Mouse (Mus musculus) olfactory bulb, adult 2 months (tissue): ENCODE data around the gene Sh3rf3.

Source experiments
- CTCF ChIP-seq: fragments of 200-500 bp; IDR thresholded peaks from 2 replicates; pipeline ENCODE4 v1.5.1; 2012; ENCODE audit warnings: low read depth, mild to moderate bottlenecking, low read length, moderate library complexity; ENCODE audit not compliant: insufficient read depth
- POLR2A ChIP-seq: fragments of 200-500 bp; IDR thresholded peaks from 2 replicates; pipeline ENCODE4 v1.6.1; 2012; ENCODE audit warnings: mild to moderate bottlenecking, low read depth, low read length, moderate library complexity; ENCODE audit not compliant: insufficient read depth

GRCm38 (mm10) chr10:58981674-58982329 is 168.6 kb downstream of the Sh3rf3 start:
- TF ChIP-seq CTCF (no peak), POLR2A (no peak)
